Mouse (Mus musculus): ENCODE measurements at regions not wholly inside any gene's neighbourhood (a gene's known extent, or its start where the extent isn't known, plus 50 kb on each side); places are given as distances from the start of the nearest gene placed in this dataset.

- TF ChIP-seq CTCF (IDR thresholded peaks at IDR 0.05; ENCODE audit: low read depth) (no peak), EP300 (IDR thresholded peaks at IDR 0.05; ENCODE audit: low read depth) (peak; percentile 50; the same call in 1 of the 2 replicates)
Measured at GRCm38 (mm10) chr16:31601278-31601677, 62.0 kb upstream of the Dlg1 start.
